Mouse (Mus musculus) thymus, adult 2 months (tissue): ENCODE data around the gene Pptc7. TPM values are rescaled to one million over a fixed set of nuclear protein-coding genes. Genes with fewer than 3 reads are reported as not detected.

Source experiments
- DNase-seq: peaks from one replicate; pipeline ENCODE4 v3.0.0; 2021
- H3K27ac ChIP-seq: fragments of 200-500 bp; 2 replicates; pipeline ENCODE4 v1.5.1; 2012; ENCODE audit warnings: low read length, control low read depth; ENCODE audit not compliant: control insufficient read depth, insufficient read depth
- H3K27me3 ChIP-seq: fragments of 200-500 bp; 2 replicates; pipeline ENCODE4 v1.6.1; 2012; ENCODE audit warnings: mild to moderate bottlenecking, low read length, moderate library complexity, mixed read lengths; ENCODE audit not compliant: control insufficient read depth, insufficient read depth
- H3K36me3 ChIP-seq: fragments of 200-500 bp; 2 replicates; pipeline ENCODE4 v1.6.1; 2012; ENCODE audit warnings: mild to moderate bottlenecking, low read length, moderate library complexity; ENCODE audit not compliant: control insufficient read depth, insufficient read depth
- H3K4me1 ChIP-seq: fragments of 200-500 bp; replicated peaks from 2 replicates; pipeline ENCODE4 v1.6.1; 2012; ENCODE audit warnings: low read length; ENCODE audit not compliant: control insufficient read depth, insufficient read depth
- H3K4me3 ChIP-seq: fragments of 200-500 bp; 2 replicates; pipeline ENCODE4 v1.5.1; 2012; ENCODE audit warnings: mild to moderate bottlenecking, low read length, control low read depth, moderate library complexity; ENCODE audit not compliant: control insufficient read depth, insufficient read depth
- CTCF ChIP-seq: fragments of 200-500 bp; IDR thresholded peaks from 2 replicates; pipeline ENCODE4 v1.5.1; 2012; ENCODE audit warnings: mild to moderate bottlenecking, control low read depth, low read length, moderate library complexity, borderline replicate concordance; ENCODE audit not compliant: control insufficient read depth, poor library complexity, insufficient read depth; ENCODE audit errors: extremely low read depth
- POLR2A ChIP-seq: fragments of 200-500 bp; IDR thresholded peaks from 2 replicates; pipeline ENCODE4 v1.6.1; 2012; ENCODE audit warnings: mild to moderate bottlenecking, low read length, control low read depth, moderate library complexity; ENCODE audit not compliant: control insufficient read depth, poor library complexity, insufficient read depth; ENCODE audit errors: extremely low read depth
- whole genome bisulfite sequencing: fragments of 180-500 bp; shearing (Covaris S2); methylation state at CpG from one replicate; pipeline ENCODE4 v1.1.7; 2018; 5-methylcytosine and 5-hydroxymethylcytosine counted together
- polyA plus RNA-seq: library from polyadenylated mRNA; depleted of rRNA; stranded (reverse); fragments of >200 nt; gene quantifications from 2 replicates; pipeline ENCODE4 v1.2.3, GENCODE M21; 2012

The Pptc7 gene
- polyA plus RNA-seq, 1 experiment: 78.8 TPM

DNA sequence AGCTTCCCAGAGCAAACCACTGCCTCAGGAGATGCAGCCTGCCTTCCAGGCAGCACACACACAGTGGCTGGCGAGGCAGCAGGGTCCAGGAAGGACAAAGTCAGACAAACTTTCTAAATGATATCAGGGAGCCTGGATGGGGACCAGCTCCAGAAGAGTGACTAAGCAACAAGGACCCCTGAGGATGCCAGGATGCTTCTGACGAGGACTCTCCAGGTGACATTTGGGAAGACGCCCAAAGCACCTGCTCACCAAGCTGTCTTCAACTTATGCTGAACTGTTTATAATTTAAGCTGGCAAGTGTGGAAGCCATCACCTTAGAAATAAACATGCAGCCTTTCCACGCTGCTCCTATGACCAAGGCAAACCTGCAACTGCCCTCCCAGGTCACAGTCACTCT, 34.9 kb upstream of the Pptc7 start:
- Histone ChIP-seq H3K4me1 (peaks cover 11% of the 10 kb centered on the region), H3K27me3 (no peaks in the 10 kb centered on the region), H3K4me3 (no peak overlapping the region), H3K27ac (no peak overlapping the region), H3K36me3 (no peaks in the 10 kb centered on the region)
- DNase-seq: no peak
- WGBS: 95% methylated on average over 4 of the region's 4 CpGs
- TF ChIP-seq CTCF: no peak
- no peak for TF ChIP-seq POLR2A

DNA sequence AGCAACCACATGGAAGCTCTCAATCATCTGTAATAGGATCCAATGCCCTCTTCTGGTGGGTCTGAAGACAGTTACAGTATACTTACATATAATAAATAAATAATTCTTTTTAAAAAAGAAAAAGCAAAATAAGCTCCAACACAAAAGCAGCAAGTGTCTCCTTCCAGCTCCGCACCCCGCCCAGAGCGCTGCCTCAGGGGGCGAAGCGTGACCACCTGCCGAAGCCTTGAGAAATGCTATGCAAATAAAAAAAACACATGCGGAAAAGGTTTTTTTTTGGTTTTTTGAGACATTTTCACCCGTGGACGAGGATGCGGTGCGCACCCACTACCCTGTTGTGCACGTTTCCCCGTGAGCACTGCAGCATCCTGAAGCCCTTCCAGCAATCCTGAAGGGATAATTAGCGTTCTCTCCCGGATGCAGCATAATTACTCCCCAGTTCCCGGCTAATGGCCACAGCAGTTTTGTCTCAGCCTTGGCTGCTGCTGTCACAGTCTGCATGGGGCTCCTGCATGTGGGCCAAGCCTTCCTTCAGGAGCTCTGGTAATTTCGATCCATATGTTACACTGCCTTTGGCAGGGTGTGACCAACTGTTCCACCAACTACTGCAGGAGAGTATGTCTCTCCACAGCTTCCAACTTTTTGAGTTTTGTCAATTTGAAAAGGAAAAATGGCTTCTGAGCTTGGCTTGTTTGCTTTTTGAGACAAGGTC, 32.1 kb upstream of the Pptc7 start:
- no peak for DNase-seq
- TF ChIP-seq CTCF (no peak), POLR2A (no peak)
- Histone ChIP-seq H3K4me3 (no peak overlapping the region), H3K36me3 (no peaks in the 10 kb centered on the region), H3K27ac (no peak overlapping the region), H3K4me1 (0 out of 2 replicates have a peak, but pooled peaks cover 2% of the 10 kb centered on the region), H3K27me3 (no peaks in the 10 kb centered on the region)
- WGBS: 99% methylated on average over 17 of the region's 17 CpGs

DNA sequence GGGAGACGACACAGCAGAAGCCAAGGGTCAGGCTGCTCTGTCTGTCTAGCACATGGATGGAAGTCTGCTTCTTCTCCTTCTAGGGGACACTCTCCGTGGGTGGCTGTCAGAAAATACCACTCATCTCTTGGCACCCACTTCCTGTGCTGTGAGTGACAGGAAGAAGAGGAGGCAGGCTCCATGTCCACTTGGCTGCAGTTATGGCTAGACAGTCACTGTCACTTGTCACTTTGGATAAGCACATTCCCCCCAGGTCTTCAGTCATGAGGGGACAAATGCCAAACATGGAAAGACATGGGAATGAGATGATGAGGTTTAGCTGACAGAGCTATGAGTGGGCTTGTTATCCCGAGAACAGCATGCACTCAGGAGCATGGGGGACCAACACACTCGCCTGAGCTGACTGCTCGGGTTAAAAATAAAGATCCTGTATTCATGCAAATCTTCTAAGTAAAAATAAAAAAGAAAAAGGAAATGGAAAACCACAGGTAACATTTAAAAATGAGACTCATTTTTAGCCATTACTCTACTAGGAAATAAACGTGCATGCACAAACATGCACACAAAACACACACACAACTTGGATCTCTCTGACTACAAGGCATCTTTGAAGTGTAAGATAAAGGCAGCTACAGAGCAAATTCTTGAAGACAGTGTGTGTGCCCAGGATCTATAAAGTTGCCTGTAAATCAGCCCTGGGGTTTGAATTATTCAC, 26.0 kb upstream of the Pptc7 start:
- Histone ChIP-seq H3K27me3 (no peaks in the 10 kb centered on the region), H3K4me1 (peaks cover 17% of the 10 kb centered on the region), H3K4me3 (no peak overlapping the region), H3K36me3 (0 out of 2 replicates have a peak, but pooled peaks cover 4% of the 10 kb centered on the region), H3K27ac (peak overlapping the region; percentile 44; the same call in 1 of the 2 replicates)
- TF ChIP-seq POLR2A: no peak
- no peak for TF ChIP-seq CTCF
- WGBS: 14% methylated on average over 6 of the region's 6 CpGs
- no peak for DNase-seq

DNA sequence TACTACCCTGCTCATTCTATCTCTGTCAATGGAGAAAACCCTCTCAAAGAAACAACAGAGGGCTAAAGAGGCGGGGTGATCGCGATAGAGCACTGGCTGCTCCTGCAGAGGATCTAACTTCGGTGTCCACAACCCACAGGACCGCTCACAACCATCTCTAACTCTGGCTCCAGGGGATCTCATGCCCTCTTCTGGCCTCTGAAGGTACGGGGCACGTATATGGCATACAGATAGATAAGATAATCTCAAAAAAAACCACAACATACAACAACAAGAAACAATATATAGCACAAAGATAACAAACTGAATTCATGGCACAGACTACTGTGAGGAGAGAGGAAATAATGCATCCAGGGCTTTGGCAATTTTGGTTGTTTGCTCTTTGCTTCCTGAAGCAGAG, 22.1 kb upstream of the Pptc7 start:
- WGBS: 28% methylated on average over 7 of the region's 7 CpGs
- TF ChIP-seq POLR2A: no peak
- no peak for TF ChIP-seq CTCF
- Histone ChIP-seq H3K27ac (no peak overlapping the region), H3K27me3 (no peaks in the 10 kb centered on the region), H3K4me1 (peaks cover 21% of the 10 kb centered on the region), H3K36me3 (0 out of 2 replicates have a peak, but pooled peaks cover 4% of the 10 kb centered on the region), H3K4me3 (no peak overlapping the region)
- DNase-seq: peak; percentile 35

DNA sequence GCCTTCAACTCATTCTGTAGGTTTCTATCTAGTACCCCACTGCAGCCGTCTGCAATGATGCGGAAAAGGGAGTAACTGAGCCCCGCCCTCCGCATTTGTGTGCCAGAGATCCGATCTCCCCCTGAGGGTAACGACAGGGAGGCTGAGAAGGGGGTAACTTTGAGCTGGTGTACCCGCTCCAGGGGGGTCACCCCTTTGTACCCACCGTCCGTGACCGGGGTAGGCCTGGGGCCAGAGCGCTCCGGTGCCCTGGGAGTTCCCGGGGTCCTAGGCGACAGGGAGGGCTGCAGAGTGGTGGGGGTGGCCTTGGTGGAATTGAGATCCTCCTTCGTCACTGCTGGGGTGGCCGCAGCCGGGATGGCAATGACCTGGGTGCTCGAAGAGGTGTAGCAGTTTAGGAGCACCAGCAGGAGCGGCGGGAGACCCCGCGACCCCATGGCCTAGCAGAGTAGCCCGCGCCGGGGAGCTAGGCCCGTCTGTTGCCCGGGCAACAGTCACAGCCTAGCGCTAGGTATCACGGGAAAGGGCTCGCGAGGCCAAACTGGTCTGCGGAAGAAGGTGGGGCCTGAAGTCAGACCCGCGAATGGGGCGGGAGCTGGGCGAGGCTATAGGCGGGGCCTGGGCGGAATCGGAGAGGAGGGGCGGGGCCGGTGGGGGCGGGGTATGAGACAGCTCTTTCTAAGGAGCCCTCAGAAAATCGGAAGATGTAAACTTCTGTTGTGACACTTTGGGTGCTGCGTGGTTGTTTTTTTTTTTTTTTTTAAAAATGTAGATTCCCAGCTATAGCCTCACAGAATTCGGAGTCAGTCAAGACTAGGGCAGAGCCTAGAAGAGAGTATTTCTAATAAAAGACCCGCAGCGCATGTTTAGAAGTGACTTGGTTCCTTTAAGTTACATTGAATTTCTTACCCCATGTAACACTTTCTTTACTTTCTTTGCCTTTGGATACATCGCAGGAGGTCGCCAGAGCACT, 19.9 kb upstream of the Pptc7 start, which contains the start of gene Tctn1:
TSS of gene Tctn1 (minus strand) at position 528 of the 973 bp plus-strand sequence.
- 2% methylated on average over 49 of the region's 49 CpGs for WGBS
- Histone ChIP-seq H3K27ac (no peak within 1 kb of the TSS), H3K36me3 (no peaks in the 10 kb centered on the region), H3K4me1 (peaks cover 10% of the 10 kb centered on the region), H3K4me3 (peak within 1 kb of the TSS; percentile 80), H3K27me3 (no peaks in the 10 kb centered on the region)
- DNase-seq: peak; percentile 88
- TF ChIP-seq CTCF (peak; percentile 54; the same call in 1 of the 2 replicates), POLR2A (no peak)

DNA sequence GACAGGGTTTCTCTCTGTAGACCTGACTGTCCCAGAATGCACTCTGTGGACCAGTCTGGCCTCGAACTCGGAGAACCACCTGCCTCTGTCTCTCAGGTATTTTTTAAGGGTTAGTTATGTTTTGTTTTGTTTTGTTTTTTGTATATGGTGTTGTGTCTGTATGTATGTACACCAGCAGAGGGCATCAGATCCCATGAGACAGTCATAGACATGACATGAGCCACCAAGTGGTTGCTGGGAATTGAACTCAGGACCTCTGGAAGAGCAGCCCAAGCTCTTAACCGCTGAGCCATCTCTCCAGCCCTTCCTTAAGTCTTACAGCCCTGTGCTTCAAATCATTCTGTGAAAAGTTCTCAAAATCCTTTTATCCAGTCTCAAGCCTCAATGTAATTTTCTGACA, 19.0 kb upstream of the Pptc7 start:
- WGBS: 74% methylated on average over 3 of the region's 3 CpGs
- no peak for TF ChIP-seq CTCF
- TF ChIP-seq POLR2A: no peak
- Histone ChIP-seq H3K4me3 (no peak overlapping the region), H3K27me3 (no peaks in the 10 kb centered on the region), H3K4me1 (peaks cover 10% of the 10 kb centered on the region), H3K36me3 (no peaks in the 10 kb centered on the region), H3K27ac (no peak overlapping the region)
- peak; percentile 30 for DNase-seq
